Mouse (Mus musculus) testis, adult 2 months (tissue): Measurements from ENCODE around the gene Ak8.

Source experiments
- CTCF ChIP-seq: fragments of 200-500 bp; IDR thresholded peaks from 2 replicates; pipeline ENCODE4 v1.5.1; 2012; ENCODE audit warnings: low read depth, mild to moderate bottlenecking, inconsistent platforms, low read length, moderate library complexity; ENCODE audit not compliant: control insufficient read depth, insufficient read depth, insufficient replicate concordance
- POLR2A ChIP-seq: fragments of 200-500 bp; IDR thresholded peaks from 2 replicates; pipeline ENCODE4 v1.6.1; 2012; ENCODE audit warnings: low read depth, mild to moderate bottlenecking, inconsistent platforms, low read length, moderate library complexity; ENCODE audit not compliant: control insufficient read depth

- TF ChIP-seq CTCF (no peak), POLR2A (no peak)
These were observed 152.6 kb downstream of the Ak8 start for GRCm38 (mm10) chr2:28852594-28852993.
